Mouse (Mus musculus): ENCODE measurements around the gene Zkscan3.

DNA sequence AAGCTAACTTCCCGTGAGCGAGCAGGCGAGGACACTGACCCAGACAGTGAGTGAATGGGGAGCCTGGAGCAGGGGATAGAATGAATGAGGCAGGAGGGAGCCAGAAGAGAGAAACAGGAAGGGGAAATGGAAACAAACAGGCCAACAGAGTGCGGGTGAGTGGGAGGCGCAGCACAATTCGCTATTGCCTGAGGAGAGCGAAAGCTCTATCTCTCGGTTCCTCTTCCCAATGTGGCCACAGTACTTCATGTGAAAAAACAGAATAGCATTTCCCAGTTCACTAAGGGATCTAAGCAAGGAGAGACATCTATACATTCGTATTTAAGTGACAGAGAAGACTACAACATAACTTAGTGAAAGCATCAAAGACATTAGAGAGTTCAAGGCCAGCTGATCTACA lies 44.2 kb upstream of the Zkscan3 start:
- TF ChIP-seq CTCF (IDR thresholded peaks at IDR 0.05) (no peak), POLR2A (IDR thresholded peaks at IDR 0.05; ENCODE audit: insufficient read depth, low read depth, low read length) (no peak), EP300 (IDR thresholded peaks at IDR 0.05; ENCODE audit: insufficient read depth, low read depth, low read length) (no peak)
